Comparison of ENCODE assay signal across 19 mouse cellular contexts in the genomic region with DNA sequence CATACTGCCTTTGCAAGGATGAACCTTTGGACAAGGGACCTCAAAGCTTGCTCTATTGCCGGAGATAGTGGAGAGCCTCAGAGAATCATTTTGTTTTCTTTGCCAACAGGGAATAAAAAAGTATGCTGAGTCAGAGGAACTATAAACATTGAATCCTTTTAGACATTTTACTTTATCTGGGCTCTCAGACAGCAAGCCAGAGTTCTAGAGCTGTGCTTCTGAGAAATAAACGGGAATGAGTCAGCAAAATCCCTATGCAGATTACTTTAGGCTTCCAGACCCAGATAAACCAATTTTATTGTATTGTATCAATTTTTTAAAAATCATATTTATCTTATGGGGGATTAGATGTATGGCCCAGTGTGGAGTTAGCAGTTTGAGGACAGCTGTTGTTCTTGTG. TPM values are rescaled to one million over a fixed set of nuclear protein-coding genes. Genes with fewer than 3 reads are reported as not detected.
DNase-seq lines count a peak whose midpoint lies in the region; ATAC-seq and TF ChIP-seq lines count a peak whose summit lies in the region.
"Had no signal": no experiment of that assay in that cellular context is flagged by ENCODE, and none has a peak within 500 bp of the region (broad histone marks: within the 10 kb centered on the region; RNA-seq: fewer than 3 reads in every experiment).

No protein-coding gene starts in this region.

- no peak for TF ChIP-seq CTCF in gastrocnemius, adult 2 months (IDR thresholded peaks at IDR 0.05)
- no peak for TF ChIP-seq CTCF in cerebellum, adult 2 months (IDR thresholded peaks at IDR 0.05; ENCODE audit: borderline replicate concordance, insufficient read depth, low read depth, low read length)

- no peak overlapping the region for H3K9ac ChIP-seq in liver, embryonic 11.5 days (ENCODE audit: low read depth, low read length)
- H3K9ac ChIP-seq: midbrain, embryonic 13.5 days; neural tube, embryonic 15.5 days had no signal

- H3K9me3 ChIP-seq in liver, embryonic 11.5 days (ENCODE audit: control insufficient read depth, low read length) = no peaks in the 10 kb centered on the region
- H3K9me3 ChIP-seq: midbrain, embryonic 13.5 days; neural tube, embryonic 15.5 days had no signal

- peaks cover 22% of the 10 kb centered on the region for H3K4me1 ChIP-seq in liver, embryonic 11.5 days (replicated peaks; ENCODE audit: control insufficient read depth, insufficient read depth, low read length)
- no peaks in the 10 kb centered on the region; the same call in 1 of the 2 replicates for H3K4me1 ChIP-seq in cerebellum, adult 2 months (ENCODE audit: control insufficient read depth, insufficient read depth, low read length)
- H3K4me1 ChIP-seq: midbrain, embryonic 13.5 days; neural tube, embryonic 15.5 days had no signal

- TF ChIP-seq POLR2A in cerebellum, adult 2 months (IDR thresholded peaks at IDR 0.05; ENCODE audit: borderline replicate concordance, insufficient read depth, low read length) = no peak

- no peaks in the 10 kb centered on the region for H3K27me3 ChIP-seq in liver, embryonic 11.5 days (replicated peaks; ENCODE audit: control insufficient read depth, insufficient read depth, low read length)
- no peaks in the 10 kb centered on the region for H3K27me3 ChIP-seq in cerebellum, adult 2 months (ENCODE audit: control insufficient read depth, insufficient read depth, low read length)
- H3K27me3 ChIP-seq: midbrain, embryonic 13.5 days; neural tube, embryonic 15.5 days had no signal

- 0 out of 2 replicates have a peak overlapping the region, but pooled peaks have one; percentile 4 for H3K4me2 ChIP-seq in liver, embryonic 11.5 days
- H3K4me2 ChIP-seq: midbrain, embryonic 13.5 days; neural tube, embryonic 15.5 days had no signal

- H3K4me3 ChIP-seq in gastrocnemius, adult 2 months = no peak overlapping the region
- no peak overlapping the region for H3K4me3 ChIP-seq in liver, embryonic 11.5 days (ENCODE audit: low read depth, low read length)
- H3K4me3 ChIP-seq in cerebellum, adult 2 months (replicated peaks; ENCODE audit: insufficient read depth, low read depth, low read length) = no peak overlapping the region
- H3K4me3 ChIP-seq: heart, adult 2 months; midbrain, embryonic 13.5 days; neural tube, embryonic 15.5 days had no signal

- intact Hi-C loops in gastrocnemius, adult 2 months (cut with DNase I) = no loop called here
- intact Hi-C loops in gastrocnemius, postnatal 36 days (cut with DNase I) = no loop called here

- peak overlapping the region; percentile 94 for H3K27ac ChIP-seq in gastrocnemius, adult 2 months
- no peak overlapping the region for H3K27ac ChIP-seq in liver, embryonic 11.5 days (ENCODE audit: low read depth, low read length)
- H3K27ac ChIP-seq in cerebellum, adult 2 months (ENCODE audit: insufficient read depth, low read length) = no peak overlapping the region
- H3K27ac ChIP-seq: heart, adult 2 months; midbrain, embryonic 13.5 days; neural tube, embryonic 15.5 days had no signal

- H3K36me3 ChIP-seq in liver, embryonic 11.5 days (ENCODE audit: control insufficient read depth, insufficient read depth, low read length) = no peaks in the 10 kb centered on the region
- H3K36me3 ChIP-seq: midbrain, embryonic 13.5 days; neural tube, embryonic 15.5 days had no signal

- no peak for DNase-seq in gastrocnemius, adult 2 months
- no peak for DNase-seq in gastrocnemius, postnatal 36 days
- peak; percentile 77 for DNase-seq in NIH3T3 (ENCODE audit: low read depth)
- no peak for DNase-seq in liver, embryonic 11.5 days (ENCODE audit: low spot score)
- no peak for DNase-seq in cerebellum, postnatal 4 days (ENCODE audit: low spot score in 2 of 2)
- no peak for DNase-seq in cerebellum, adult 2 months
- no peak for DNase-seq in kidney, postnatal 36 days
- DNase-seq: adrenal gland, postnatal 36 days; cerebellum, postnatal 36 days; gastrocnemius, postnatal 10 days; heart, adult 2 months; kidney, adult 9 months; lung, adult 18-20 months; thymus, postnatal 14 days had no signal

- ATAC-seq in liver, embryonic 11.5 days (replicated peaks; ENCODE audit: low FRiP score) = 0 out of 2 replicates have a peak, but pooled peaks have one; percentile 54
- peak; percentile 62; the same call in 1 of the 2 replicates for ATAC-seq in megakaryocyte-erythroid progenitor cell, adult 5-6 weeks (replicated peaks; ENCODE audit: low FRiP score, low TSS enrichment, poor library complexity, severe bottlenecking)
- ATAC-seq: forebrain, embryonic 16.5 days; inflammation-experienced regulatory T-cells, adult 6 months; midbrain, embryonic 13.5 days had no signal

- WGBS in liver, embryonic 11.5 days = 52% methylated on average over 2 of the region's 2 CpGs
- 83% methylated on average over 2 of the region's 2 CpGs for WGBS in cerebellum, adult 2 months

RNA-seq across cellular contexts. Expression of a gene that starts 16.4 kb away (rescaled TPM):
- 100 to 1,000 TPM; 475 to 511 TPM for total RNA-seq in gastrocnemius, adult 2 months (2021)
- total RNA-seq in gastrocnemius, postnatal 36 days (2021) = 100 to 1,000 TPM; 448 to 458 TPM
- 1,371 and 1,468 TPM in 2 replicates for polyA plus RNA-seq in liver, embryonic 11.5 days (2014; fragmentation: Nextera tagmentation; extraction: Ambion mirVana)
- 524 and 599 TPM in 2 replicates for total RNA-seq in megakaryocyte-erythroid progenitor cell, adult 5-6 weeks (2014; fragmentation: Nextera tagmentation)
- total RNA-seq in megakaryocyte-erythroid progenitor cell, adult 5-6 weeks (2017) = 1,213 and 1,503 TPM in 2 replicates
- polyA plus RNA-seq in cerebellum, adult 2 months (2012; rRNA removed) = 347 and 359 TPM in 2 replicates

RNA-seq across cellular contexts. Expression of a gene that starts 20.4 kb away (rescaled TPM):
- 10 to 100 TPM; 29.2 to 34.4 TPM for total RNA-seq in gastrocnemius, adult 2 months (2021)
- 10 to 100 TPM; 28.6 to 28.7 TPM for total RNA-seq in gastrocnemius, postnatal 36 days (2021)
- 116 and 130 TPM in 2 replicates for polyA plus RNA-seq in liver, embryonic 11.5 days (2014; fragmentation: Nextera tagmentation; extraction: Ambion mirVana)
- total RNA-seq in megakaryocyte-erythroid progenitor cell, adult 5-6 weeks (2014; fragmentation: Nextera tagmentation) = 76.8 and 84.9 TPM in 2 replicates
- 53.1 and 63.4 TPM in 2 replicates for total RNA-seq in megakaryocyte-erythroid progenitor cell, adult 5-6 weeks (2017)
- polyA plus RNA-seq in cerebellum, adult 2 months (2012; rRNA removed) = 262 and 265 TPM in 2 replicates

RNA-seq across cellular contexts. Expression of a gene that starts 28.7 kb away (rescaled TPM):
- total RNA-seq in gastrocnemius, adult 2 months (2021) = 10 to 100 TPM; 17.7 to 21.1 TPM
- total RNA-seq in gastrocnemius, postnatal 36 days (2021) = 10 to 100 TPM; 13.9 to 19.1 TPM
- 84.8 and 89.0 TPM in 2 replicates for polyA plus RNA-seq in liver, embryonic 11.5 days (2014; fragmentation: Nextera tagmentation; extraction: Ambion mirVana)
- 85.1 and 88.1 TPM in 2 replicates for total RNA-seq in megakaryocyte-erythroid progenitor cell, adult 5-6 weeks (2014; fragmentation: Nextera tagmentation)
- total RNA-seq in megakaryocyte-erythroid progenitor cell, adult 5-6 weeks (2017) = 228 and 235 TPM in 2 replicates
- polyA plus RNA-seq in cerebellum, adult 2 months (2012; rRNA removed) = 36.2 and 36.4 TPM in 2 replicates

RNA-seq across cellular contexts. Expression of a gene that starts 31.7 kb away (rescaled TPM):
- total RNA-seq in gastrocnemius, adult 2 months (2021) = 1 to 10 TPM in 1 of 2 experiments, under 1 TPM in 1; 0.45 to 1.7 TPM
- total RNA-seq in gastrocnemius, postnatal 36 days (2021) = 1 to 10 TPM in 1 of 2 experiments, not detected in 1; 2.0 TPM
- polyA plus RNA-seq in liver, embryonic 11.5 days (2014; fragmentation: Nextera tagmentation; extraction: Ambion mirVana) = 5.6 and 7.8 TPM in 2 replicates
- 0.81 and 3.3 TPM in 2 replicates for total RNA-seq in megakaryocyte-erythroid progenitor cell, adult 5-6 weeks (2014; fragmentation: Nextera tagmentation)
- 18.3 and 19.5 TPM in 2 replicates for total RNA-seq in megakaryocyte-erythroid progenitor cell, adult 5-6 weeks (2017)
- polyA plus RNA-seq in cerebellum, adult 2 months (2012; rRNA removed) = 4.9 and 5.7 TPM in 2 replicates

RNA-seq across cellular contexts. Expression of a gene that starts 46.5 kb away (rescaled TPM):
- 1 to 10 TPM; 5.9 to 6.4 TPM for total RNA-seq in gastrocnemius, adult 2 months (2021)
- 1 to 10 TPM; 5.8 to 6.9 TPM for total RNA-seq in gastrocnemius, postnatal 36 days (2021)
- 41.7 and 42.7 TPM in 2 replicates for polyA plus RNA-seq in liver, embryonic 11.5 days (2014; fragmentation: Nextera tagmentation; extraction: Ambion mirVana)
- total RNA-seq in megakaryocyte-erythroid progenitor cell, adult 5-6 weeks (2014; fragmentation: Nextera tagmentation) = 28.3 and 32.4 TPM in 2 replicates
- total RNA-seq in megakaryocyte-erythroid progenitor cell, adult 5-6 weeks (2017) = 32.0 and 34.1 TPM in 2 replicates
- 45.9 and 49.9 TPM in 2 replicates for polyA plus RNA-seq in cerebellum, adult 2 months (2012; rRNA removed)
